Mouse (Mus musculus): ENCODE results near the gene St8sia2. TPM values are rescaled to one million over a fixed set of nuclear protein-coding genes. Genes with fewer than 3 reads are reported as not detected.
"Not testable (repeated sequence)": the region's sequence is repeated elsewhere in the genome, so short reads cannot be mapped to it uniquely, and the experiment has no call there.

St8sia2 gene
- polyA plus RNA-seq, 1 experiment from 2014 or later: 8.6 TPM

DNA sequence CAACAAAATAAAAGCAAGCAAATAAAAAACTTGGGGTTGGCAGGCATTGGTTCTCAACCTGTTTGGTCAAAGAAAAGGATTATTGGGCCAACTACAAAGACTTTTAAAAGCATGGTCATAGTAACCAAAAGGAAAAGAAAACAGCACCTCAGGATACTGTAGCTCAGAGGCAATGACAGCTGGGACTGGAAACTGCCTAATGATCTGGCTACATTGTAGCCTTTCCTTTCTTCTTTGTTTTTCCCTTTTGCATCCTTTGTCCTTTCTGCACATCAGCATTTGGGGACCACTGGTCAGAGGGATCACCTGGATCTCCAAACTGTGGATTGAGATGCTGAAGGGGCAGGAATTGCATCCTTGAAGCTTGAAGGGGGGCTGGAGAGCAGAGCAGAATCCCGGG is 7.1 kb downstream of the St8sia2 start:
- ATAC-seq (ENCODE audit: low read depth): no peak
- peaks cover 4% of the 10 kb centered on the region; the same call in 1 of the 2 replicates for H3K4me1 ChIP-seq (replicated peaks; ENCODE audit: control insufficient read depth, insufficient read depth, low read length)
- H3K4me2 ChIP-seq (ENCODE audit: low read depth, low read length): no peak overlapping the region
- H3K27ac ChIP-seq (ENCODE audit: low read length): no peak overlapping the region
- 13% methylated on average over 1 of the region's 1 CpGs for WGBS
- no peaks in the 10 kb centered on the region for H3K9me3 ChIP-seq (ENCODE audit: control insufficient read depth, low read length)
- no peaks in the 10 kb centered on the region for H3K27me3 ChIP-seq (ENCODE audit: control insufficient read depth, insufficient read depth, low read depth, low read length)
- H3K4me3 ChIP-seq (ENCODE audit: low read length): no peak overlapping the region
- H3K36me3 ChIP-seq (ENCODE audit: control insufficient read depth, insufficient read depth, low read length): no peaks in the 10 kb centered on the region
- H3K9ac ChIP-seq (ENCODE audit: low read length): no peak overlapping the region

DNA sequence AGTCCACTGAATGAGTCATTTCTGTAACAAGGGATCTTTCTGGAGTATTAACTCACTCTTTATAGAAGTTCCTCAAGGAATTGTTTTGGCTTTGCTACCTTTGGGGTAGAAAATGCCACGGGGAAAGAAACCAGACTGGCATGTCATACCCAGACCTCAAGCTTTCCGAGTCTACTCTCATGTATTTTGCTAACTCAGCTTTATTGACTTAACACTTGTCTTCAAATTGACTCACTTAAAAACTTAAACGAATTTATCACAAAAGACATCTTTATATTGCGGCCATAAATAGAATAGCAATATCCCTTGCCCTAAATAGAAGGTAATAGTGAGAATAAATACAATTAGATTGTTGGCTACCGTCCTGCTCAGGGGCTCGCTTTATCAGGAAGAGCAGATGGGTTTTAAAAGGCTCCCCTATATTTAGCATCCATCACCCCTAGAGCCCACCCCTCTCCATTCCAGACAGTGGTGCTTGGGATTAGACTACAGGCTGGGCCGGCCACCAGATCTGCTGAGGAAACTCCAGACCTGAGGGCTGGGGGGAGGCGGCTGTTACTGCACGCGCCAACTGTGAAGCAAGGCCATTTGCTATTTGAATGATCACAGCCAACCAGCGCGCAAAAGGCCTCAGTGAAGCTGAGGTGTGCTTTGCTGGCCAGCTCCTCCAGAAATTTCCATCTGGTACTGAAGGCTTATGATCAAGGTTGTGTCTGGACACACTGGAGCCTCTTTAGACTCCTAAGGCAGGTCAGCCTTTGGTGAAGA is 12.6 kb downstream of the St8sia2 start:
- H3K27me3 ChIP-seq (ENCODE audit: control insufficient read depth, insufficient read depth, low read depth, low read length): no peaks in the 10 kb centered on the region
- WGBS: 76% methylated on average over 12 of the region's 12 CpGs
- no peak for ATAC-seq (ENCODE audit: low read depth)
- no peaks in the 10 kb centered on the region for H3K9me3 ChIP-seq (ENCODE audit: control insufficient read depth, low read length)
- H3K27ac ChIP-seq (ENCODE audit: low read length): no peak overlapping the region
- no peaks in the 10 kb centered on the region for H3K36me3 ChIP-seq (ENCODE audit: control insufficient read depth, insufficient read depth, low read length)
- H3K4me2 ChIP-seq (ENCODE audit: low read depth, low read length): no peak overlapping the region
- no peak overlapping the region for H3K4me3 ChIP-seq (ENCODE audit: low read length)
- H3K9ac ChIP-seq (ENCODE audit: low read length): no peak overlapping the region
- H3K4me1 ChIP-seq (replicated peaks; ENCODE audit: control insufficient read depth, insufficient read depth, low read length): no peaks in the 10 kb centered on the region

DNA sequence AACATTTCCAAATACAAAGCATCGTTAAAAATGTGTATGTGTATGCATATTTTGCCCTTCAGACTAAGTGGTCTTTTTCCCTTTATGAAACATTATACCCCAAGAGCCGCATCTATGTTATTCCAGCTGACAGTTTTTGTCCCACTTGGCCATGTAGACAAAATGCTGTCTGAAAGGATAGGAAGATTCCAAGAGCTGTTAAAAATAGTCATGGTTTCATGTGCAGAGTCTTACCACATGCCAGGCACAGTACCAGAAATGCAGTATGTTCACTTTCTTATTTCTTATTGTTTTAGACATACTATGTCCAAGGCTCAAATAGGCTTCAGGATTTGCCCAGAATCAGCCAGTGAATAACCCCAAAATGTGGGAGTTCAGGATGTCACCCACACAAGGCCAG is 24.1 kb downstream of the St8sia2 start:
- ATAC-seq (ENCODE audit: low read depth): no peak
- Histone ChIP-seq H3K36me3 (ENCODE audit: control insufficient read depth, insufficient read depth, low read length) (no peaks in the 10 kb centered on the region), H3K9ac (ENCODE audit: low read length) (no peak overlapping the region), H3K4me1 (replicated peaks; ENCODE audit: control insufficient read depth, insufficient read depth, low read length) (no peaks in the 10 kb centered on the region), H3K9me3 (ENCODE audit: control insufficient read depth, low read length) (no peaks in the 10 kb centered on the region), H3K4me3 (ENCODE audit: low read length) (no peak overlapping the region), H3K27ac (ENCODE audit: low read length) (no peak overlapping the region), H3K27me3 (ENCODE audit: control insufficient read depth, insufficient read depth, low read depth, low read length) (no peaks in the 10 kb centered on the region), H3K4me2 (ENCODE audit: low read depth, low read length) (no peak overlapping the region)
- WGBS: 84% methylated on average over 2 of the region's 2 CpGs

DNA sequence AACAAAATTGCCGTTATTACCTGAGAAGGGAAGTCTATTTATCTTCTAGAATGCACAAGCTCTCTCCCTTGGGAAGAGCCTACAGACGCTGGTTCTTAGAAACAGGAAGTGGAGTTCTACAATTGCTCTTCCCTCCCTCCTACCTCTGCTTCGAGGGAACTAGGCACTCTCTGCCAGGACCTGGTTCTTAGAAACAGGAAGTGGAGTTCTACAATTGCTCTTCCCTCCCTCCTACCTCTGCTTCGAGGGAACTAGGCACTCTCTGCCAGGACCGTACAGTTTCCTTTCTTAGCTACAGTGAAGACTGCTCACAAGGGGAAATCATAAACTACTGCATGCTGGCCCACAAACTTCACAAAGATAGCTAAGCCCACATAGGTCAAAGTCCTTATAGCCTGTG is 41.3 kb downstream of the St8sia2 start:
- WGBS: 36% methylated on average over 5 of the region's 5 CpGs
- not testable (repeated sequence) for H3K27ac ChIP-seq (ENCODE audit: low read length); H3K9ac ChIP-seq (ENCODE audit: low read length); H3K9me3 ChIP-seq (ENCODE audit: control insufficient read depth, low read length); H3K27me3 ChIP-seq (ENCODE audit: control insufficient read depth, insufficient read depth, low read depth, low read length); H3K4me3 ChIP-seq (ENCODE audit: low read length); ATAC-seq (ENCODE audit: low read depth); H3K36me3 ChIP-seq (ENCODE audit: control insufficient read depth, insufficient read depth, low read length); H3K4me1 ChIP-seq (replicated peaks; ENCODE audit: control insufficient read depth, insufficient read depth, low read length); H3K4me2 ChIP-seq (ENCODE audit: low read depth, low read length)

GRCm38 (mm10) chr7:73965164-73965563 is 48.3 kb downstream of the St8sia2 start:
- Histone ChIP-seq H3K9me3 (ENCODE audit: control insufficient read depth, low read length) (no peaks in the 10 kb centered on the region), H3K36me3 (ENCODE audit: control insufficient read depth, insufficient read depth, low read length) (peaks cover 2% of the 10 kb centered on the region; the same call in 1 of the 2 replicates), H3K27ac (ENCODE audit: low read length) (no peak overlapping the region), H3K4me3 (ENCODE audit: low read length) (no peak overlapping the region), H3K4me2 (ENCODE audit: low read depth, low read length) (no peak overlapping the region), H3K27me3 (ENCODE audit: control insufficient read depth, insufficient read depth, low read depth, low read length) (no peaks in the 10 kb centered on the region), H3K4me1 (replicated peaks; ENCODE audit: control insufficient read depth, insufficient read depth, low read length) (no peaks in the 10 kb centered on the region), H3K9ac (ENCODE audit: low read length) (no peak overlapping the region)
- WGBS: 84% methylated on average over 3 of the region's 3 CpGs
- no peak for ATAC-seq (ENCODE audit: low read depth)

- H3K27ac ChIP-seq (ENCODE audit: low read length): no peak overlapping the region
- no peaks in the 10 kb centered on the region for H3K4me1 ChIP-seq (replicated peaks; ENCODE audit: control insufficient read depth, insufficient read depth, low read length)
- H3K9me3 ChIP-seq (ENCODE audit: control insufficient read depth, low read length): no peaks in the 10 kb centered on the region
- WGBS: 71% methylated on average over 5 of the region's 5 CpGs
- ATAC-seq (ENCODE audit: low read depth): no peak
- H3K36me3 ChIP-seq (ENCODE audit: control insufficient read depth, insufficient read depth, low read length): peaks cover 2% of the 10 kb centered on the region; the same call in 1 of the 2 replicates
- H3K4me2 ChIP-seq (ENCODE audit: low read depth, low read length): no peak overlapping the region
- H3K4me3 ChIP-seq (ENCODE audit: low read length): no peak overlapping the region
- H3K9ac ChIP-seq (ENCODE audit: low read length): no peak overlapping the region
- no peaks in the 10 kb centered on the region for H3K27me3 ChIP-seq (ENCODE audit: control insufficient read depth, insufficient read depth, low read depth, low read length)
Observed at GRCm38 (mm10) chr7:73962431-73962830, 51.1 kb downstream of the St8sia2 start.

- Histone ChIP-seq H3K9me3 (ENCODE audit: control insufficient read depth, low read length) (no peaks in the 10 kb centered on the region), H3K27me3 (ENCODE audit: control insufficient read depth, insufficient read depth, low read depth, low read length) (no peaks in the 10 kb centered on the region), H3K4me2 (ENCODE audit: low read depth, low read length) (no peak overlapping the region), H3K9ac (ENCODE audit: low read length) (no peak overlapping the region), H3K36me3 (ENCODE audit: control insufficient read depth, insufficient read depth, low read length) (no peaks in the 10 kb centered on the region), H3K4me1 (replicated peaks; ENCODE audit: control insufficient read depth, insufficient read depth, low read length) (no peaks in the 10 kb centered on the region), H3K4me3 (ENCODE audit: low read length) (no peak overlapping the region), H3K27ac (ENCODE audit: low read length) (no peak overlapping the region)
- WGBS: 49% methylated on average over 5 of the region's 5 CpGs
- no peak for ATAC-seq (ENCODE audit: low read depth)
Observed at GRCm38 (mm10) chr7:73954441-73954840, 59.0 kb downstream of the St8sia2 start.

GRCm38 (mm10) chr7:73953131-73953530 is 60.4 kb downstream of the St8sia2 start:
- H3K4me2 ChIP-seq (ENCODE audit: low read depth, low read length): no peak overlapping the region

GRCm38 (mm10) chr7:73941640-73942039 is 71.8 kb downstream of the St8sia2 start:
- peak; percentile 78 for ATAC-seq (ENCODE audit: low read depth)
- Histone ChIP-seq H3K4me2 (ENCODE audit: low read depth, low read length) (no peak overlapping the region), H3K4me1 (replicated peaks; ENCODE audit: control insufficient read depth, insufficient read depth, low read length) (peaks cover 9% of the 10 kb centered on the region), H3K27me3 (ENCODE audit: control insufficient read depth, insufficient read depth, low read depth, low read length) (no peaks in the 10 kb centered on the region), H3K27ac (ENCODE audit: low read length) (no peak overlapping the region), H3K36me3 (ENCODE audit: control insufficient read depth, insufficient read depth, low read length) (no peaks in the 10 kb centered on the region; the same call in 1 of the 2 replicates), H3K4me3 (ENCODE audit: low read length) (no peak overlapping the region), H3K9me3 (ENCODE audit: control insufficient read depth, low read length) (no peaks in the 10 kb centered on the region), H3K9ac (ENCODE audit: low read length) (no peak overlapping the region)
- 12% methylated on average over 4 of the region's 4 CpGs for WGBS

More at GRCm38 (mm10) chr7:73953131-73953530, 60.4 kb downstream of the St8sia2 start:
- Histone ChIP-seq H3K9ac (ENCODE audit: low read length) (no peak overlapping the region), H3K4me1 (replicated peaks; ENCODE audit: control insufficient read depth, insufficient read depth, low read length) (no peaks in the 10 kb centered on the region), H3K27ac (ENCODE audit: low read length) (no peak overlapping the region), H3K27me3 (ENCODE audit: control insufficient read depth, insufficient read depth, low read depth, low read length) (no peaks in the 10 kb centered on the region), H3K9me3 (ENCODE audit: control insufficient read depth, low read length) (no peaks in the 10 kb centered on the region), H3K4me3 (ENCODE audit: low read length) (no peak overlapping the region), H3K36me3 (ENCODE audit: control insufficient read depth, insufficient read depth, low read length) (no peaks in the 10 kb centered on the region)
- 75% methylated on average over 4 of the region's 4 CpGs for WGBS
- ATAC-seq (ENCODE audit: low read depth): no peak
